Mouse (Mus musculus) lung, postnatal 4 days (tissue): Measurements from ENCODE around the gene Dhrs9.
A peak's percentile ranks its signal among the peaks of the same experiment; 100 is the strongest.

Experiments
- DNase-seq, 2 experiments: peaks; one replicate each; pipeline ENCODE4 v3.0.0; 2021

Dhrs9 gene

GRCm38 (mm10) chr2:69424829-69425228 is 44.6 kb downstream of the Dhrs9 start:
- DNase-seq: no peak

DNA sequence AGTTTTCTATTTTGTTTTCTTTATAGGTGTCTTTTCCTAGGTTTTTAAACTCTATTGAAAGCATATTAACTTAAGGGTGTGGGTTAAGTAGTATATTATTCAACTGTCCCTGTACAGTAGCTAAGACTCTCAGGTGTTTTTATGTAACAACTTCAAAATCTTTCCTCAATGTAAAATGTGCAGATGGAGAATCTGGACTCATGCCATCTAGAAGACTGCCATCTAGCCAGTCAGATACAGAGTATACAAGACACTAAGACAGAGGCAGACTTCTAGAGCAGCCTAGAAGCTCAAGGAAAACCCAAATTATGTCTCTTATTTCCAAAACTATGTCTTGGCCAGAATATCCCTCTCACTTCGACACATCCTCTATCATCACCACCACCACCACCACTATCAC is 45.8 kb downstream of the Dhrs9 start:
- no peak for DNase-seq

DNA sequence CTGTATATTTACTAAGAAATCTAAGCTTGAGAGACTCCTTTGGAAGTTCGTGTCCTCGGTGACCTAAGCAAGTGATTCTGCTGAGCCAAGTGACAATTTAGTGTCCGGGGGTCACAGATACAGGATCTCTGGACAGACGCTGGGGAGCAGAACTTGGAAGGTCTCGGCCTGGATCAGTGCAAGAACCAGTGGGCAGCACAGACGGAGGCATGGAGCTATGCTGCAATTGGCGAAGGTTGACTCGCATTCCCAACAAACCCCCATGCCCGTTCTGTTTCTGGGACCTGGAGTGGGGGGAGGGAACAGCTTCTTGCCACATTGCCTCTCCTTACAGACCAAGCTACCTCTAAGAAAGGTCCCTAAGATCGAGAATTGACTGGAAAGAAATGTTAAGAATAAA is 46.9 kb downstream of the Dhrs9 start:
- no peak for DNase-seq

- peak in 1 of 2 experiments; percentile 63 for DNase-seq
Measured at GRCm38 (mm10) chr2:69428116-69428515, 47.9 kb downstream of the Dhrs9 start.

GRCm38 (mm10) chr2:69441656-69442055 is 61.4 kb downstream of the Dhrs9 start:
- DNase-seq: no peak

DNA sequence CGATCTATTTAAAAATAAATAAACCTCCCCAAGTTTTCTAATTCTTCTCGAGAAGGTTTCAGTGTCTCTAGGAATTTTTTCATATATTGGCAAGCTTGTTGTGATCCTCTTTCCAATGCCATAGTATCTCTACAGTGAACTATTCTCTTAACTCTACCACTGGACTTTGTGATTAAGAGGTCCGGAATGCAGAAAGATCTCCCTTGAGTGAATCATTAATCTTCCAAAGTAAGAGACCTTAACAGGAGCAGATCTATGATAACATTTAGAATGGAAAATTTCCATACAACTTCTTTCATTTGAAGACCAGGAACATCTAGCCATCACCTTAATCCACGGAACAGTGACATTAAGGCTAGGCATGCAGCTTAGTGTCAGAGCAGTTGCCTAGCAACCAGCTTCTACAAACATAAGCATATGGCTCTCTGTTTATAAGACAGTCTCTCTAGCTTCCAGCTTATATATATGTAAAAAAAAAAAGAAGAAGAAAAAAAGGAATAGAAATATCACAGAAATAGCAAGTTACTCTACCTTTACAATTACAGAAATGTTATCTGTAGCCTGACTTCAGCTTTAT is 65.7 kb downstream of the Dhrs9 start:
- DNase-seq: no peak

DNA sequence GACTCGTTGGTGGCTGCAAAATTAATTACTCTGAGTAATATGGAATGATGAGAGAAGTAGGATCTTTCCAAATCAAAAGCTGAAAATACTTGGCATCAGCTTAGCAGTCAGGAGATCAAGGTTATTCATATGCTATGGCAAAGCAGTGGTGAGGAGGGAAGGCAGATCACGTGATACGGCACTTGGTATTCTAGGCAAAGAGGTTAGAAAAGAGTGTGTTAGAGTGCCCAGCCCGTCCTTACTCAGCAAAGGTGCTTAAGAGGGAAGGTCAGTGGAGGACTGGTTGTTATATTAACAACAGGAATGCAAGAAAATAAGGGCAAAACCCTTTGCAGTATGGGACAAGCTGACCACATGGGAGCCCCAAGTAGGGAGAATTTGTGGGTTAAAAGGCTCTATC is 68.3 kb downstream of the Dhrs9 start:
- no peak for DNase-seq

DNA sequence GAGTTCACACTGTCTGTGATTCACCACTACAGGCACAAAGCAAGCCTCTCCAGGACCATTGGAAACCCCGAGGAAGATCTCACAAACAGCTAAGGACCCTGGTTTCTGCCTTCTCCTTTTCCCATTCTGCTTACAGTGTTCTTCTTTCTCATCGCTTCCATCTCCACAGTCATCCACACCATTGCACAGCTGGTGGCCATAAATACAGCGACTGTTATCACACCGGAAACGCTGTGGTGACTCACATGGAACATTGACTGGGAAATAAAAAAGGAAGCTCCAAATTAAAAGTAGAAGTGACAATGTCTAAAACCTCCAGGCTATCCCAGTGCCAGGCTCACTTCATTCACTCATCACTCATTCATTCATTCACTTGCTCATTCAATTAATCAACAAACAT is 70.9 kb downstream of the Dhrs9 start:
- DNase-seq: no peak
